Mouse (Mus musculus): Measurements from ENCODE around the gene Asic4.

GRCm38 (mm10) chr1:75510154-75510553, 59.9 kb downstream of the Asic4 start:
- TF ChIP-seq EP300 (IDR thresholded peaks at IDR 0.05; ENCODE audit: low read depth) (0 out of 2 replicates have a peak, but pooled peaks have one; percentile 72), CTCF (IDR thresholded peaks at IDR 0.05; ENCODE audit: low read depth) (no peak)
